Mouse (Mus musculus): Measurements from ENCODE around the gene Mettl16. TPM values are rescaled to one million over a fixed set of nuclear protein-coding genes. Genes with fewer than 3 reads are reported as not detected.

Mettl16 gene
- 10 to 100 TPM; 19.4 to 25.3 (median 24.4) TPM for total RNA-seq (2022)

DNA sequence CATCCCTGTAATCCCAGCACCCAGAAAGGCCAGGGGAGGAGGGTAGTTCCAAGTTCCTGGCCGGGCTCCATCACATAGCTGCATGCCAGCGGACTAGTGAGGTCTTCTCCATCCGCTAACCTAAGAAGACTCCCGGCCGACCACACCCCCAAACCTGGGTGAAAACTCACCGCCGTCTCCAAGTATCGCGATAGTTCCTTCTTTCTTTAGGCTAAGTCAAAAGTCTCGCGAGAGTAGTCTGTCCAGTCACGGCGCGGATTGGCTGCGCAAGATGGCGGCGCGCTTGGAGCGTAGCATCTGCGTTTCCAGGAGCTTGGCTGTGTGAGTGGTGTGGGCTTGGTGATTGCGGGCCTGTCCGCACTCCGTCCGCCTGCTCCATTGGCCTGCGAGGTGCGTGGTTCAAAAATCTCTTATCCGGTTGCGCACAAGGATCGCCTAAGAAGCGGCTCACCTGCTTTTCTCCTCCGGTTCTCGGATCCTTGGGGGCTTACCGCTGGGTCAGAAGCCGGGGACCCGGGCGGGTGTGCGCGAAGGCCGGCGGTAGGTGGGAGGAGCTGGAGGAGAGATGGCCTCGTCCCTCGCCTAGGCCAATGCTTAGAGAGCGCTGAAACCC, at the start of gene Mettl16:
TSS of gene Mettl16 (plus strand) at position 236 of the 613 bp plus-strand sequence.
- DNase-seq (ENCODE audit: low spot score in 2 of 2), result peak; percentile 85 to 93

DNA sequence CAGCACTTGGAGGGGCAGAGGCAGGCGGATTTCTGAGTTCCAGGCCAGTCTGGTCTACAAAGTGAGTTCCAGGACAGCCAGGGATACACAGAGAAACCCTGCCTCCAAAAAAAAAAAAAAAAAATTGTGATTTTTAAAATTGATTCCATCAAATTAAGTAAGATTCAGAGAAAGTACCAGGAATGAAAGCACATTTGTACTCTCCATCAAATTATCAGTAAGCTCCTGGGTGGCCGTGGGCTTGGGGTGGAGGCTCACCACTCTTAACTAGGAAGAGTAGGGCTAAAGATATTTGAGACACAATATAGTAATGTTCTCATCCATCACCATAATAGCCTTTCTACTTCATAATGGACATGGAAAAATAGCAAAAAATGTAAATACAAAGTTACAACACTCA, 49.5 kb upstream of the Mettl16 start:
- DNase-seq (ENCODE audit: low spot score in 2 of 2), result no peak

DNA sequence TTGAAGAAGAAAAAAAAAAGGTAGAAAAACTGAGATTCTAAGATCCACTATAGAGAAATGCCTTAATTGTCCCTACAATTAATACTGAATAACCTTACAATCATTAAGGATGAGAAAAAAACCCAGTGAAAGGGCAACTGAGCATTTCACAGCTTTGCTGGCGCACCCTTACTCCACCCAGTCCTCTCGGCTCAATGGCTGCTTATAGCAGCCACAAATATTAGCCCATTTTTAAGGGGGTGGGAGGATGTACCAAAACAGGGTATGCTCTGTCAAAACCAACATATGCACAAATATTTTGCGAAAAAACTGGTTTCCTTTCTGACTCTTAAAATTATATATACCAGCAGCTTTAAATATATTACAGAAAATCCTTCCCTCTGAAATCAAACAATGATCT, 48.7 kb upstream of the Mettl16 start:
- DNase-seq (ENCODE audit: low spot score in 2 of 2), result no peak

DNA sequence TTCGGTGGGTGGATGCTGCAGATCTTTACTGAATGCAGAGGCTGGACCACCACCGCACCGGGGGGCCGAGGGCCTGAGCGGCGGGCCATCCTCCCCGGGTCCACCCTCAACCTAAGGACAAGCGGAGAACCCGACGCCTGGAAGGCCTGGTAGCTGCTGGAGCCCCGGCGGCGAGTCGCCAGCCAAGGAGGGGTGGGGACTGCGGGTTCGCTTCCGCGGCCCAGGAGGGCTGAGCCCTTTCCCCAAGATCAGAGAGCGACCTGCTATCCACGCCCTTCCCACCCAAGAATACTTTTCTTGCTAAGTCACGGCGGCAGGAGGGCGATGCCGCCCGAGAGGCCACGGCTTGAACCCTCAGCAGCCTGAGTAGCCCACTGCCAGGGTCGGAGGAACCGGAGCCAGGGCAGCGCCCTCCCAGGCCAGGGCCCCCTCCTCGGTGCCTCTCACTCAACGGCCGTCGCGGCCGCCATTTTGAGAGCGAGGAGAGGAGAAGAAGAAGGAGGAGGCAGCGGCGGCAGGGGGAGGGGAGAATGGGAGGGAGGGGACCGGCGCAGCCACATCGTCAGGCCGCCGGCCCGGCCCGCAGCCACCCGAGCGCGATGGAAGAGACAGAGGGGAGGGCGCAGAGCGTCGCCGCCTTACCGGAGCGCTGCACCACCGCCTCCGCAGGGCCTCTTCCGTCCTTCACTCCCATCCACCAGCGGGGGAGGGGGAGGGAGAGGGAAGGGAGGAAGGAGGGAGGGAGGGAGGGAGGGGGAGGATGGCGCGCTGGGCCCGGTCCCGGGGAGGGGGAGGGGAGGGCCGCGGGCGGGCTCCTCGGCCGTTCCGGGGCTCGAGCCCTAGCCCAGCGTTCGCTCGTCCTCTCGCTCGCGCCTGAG, 47.0 kb upstream of the Mettl16 start:
- DNase-seq (ENCODE audit: low spot score in 2 of 2), result peak; percentile 71 to 72

DNA sequence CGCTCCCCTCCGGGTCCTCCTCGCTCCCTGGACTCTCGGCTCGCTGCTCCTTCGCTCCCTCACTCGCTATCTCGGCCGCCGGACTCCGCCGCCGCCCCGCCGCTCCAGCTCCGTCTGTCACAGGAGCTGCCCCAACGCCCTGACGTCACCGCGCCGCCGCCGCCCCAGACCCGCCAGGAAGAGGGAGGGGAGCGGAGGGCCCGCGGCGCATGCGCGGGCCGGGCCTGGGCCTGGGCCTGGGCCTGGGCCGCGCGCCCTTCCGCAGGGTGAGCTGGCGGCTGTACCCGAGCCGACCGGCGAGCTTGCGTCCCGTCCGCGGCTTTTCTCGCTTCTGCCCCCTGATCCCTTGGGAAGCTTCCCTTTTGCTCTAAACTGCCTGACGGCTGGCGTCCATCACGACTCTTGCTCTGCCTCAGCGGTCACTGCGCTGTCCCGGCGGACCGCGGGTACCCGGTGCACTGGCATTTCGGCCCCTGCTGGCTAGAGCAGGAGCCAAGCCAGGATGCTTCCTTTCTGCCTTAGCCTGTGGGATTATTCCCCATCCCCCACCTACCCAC, 46.3 kb upstream of the Mettl16 start, which contains the start of gene Pafah1b1:
TSS of gene Pafah1b1 (minus strand) at position 436 of the 557 bp plus-strand sequence.
- peak; percentile 87 to 93 for DNase-seq (ENCODE audit: low spot score in 2 of 2)

DNA sequence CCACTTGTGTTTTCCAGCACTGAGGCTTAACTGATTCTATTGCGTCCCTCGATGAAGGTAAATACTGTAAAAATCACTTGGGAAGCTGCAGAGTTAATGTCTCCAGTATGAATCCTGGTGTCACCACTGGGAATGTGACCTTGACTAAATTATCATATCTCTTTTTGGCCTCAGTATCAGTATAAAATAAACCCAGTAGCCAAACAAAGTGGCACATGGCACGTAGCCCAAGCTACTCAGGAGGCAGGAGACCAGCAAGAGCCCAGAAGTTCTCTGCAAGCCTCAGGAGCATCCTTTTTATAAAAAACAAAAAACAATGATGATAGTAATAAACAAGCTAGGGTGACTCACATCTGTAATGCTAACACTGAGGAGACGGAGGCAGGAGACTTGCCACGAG, 45.4 kb upstream of the Mettl16 start:
- DNase-seq (ENCODE audit: low spot score in 2 of 2), result no peak

DNA sequence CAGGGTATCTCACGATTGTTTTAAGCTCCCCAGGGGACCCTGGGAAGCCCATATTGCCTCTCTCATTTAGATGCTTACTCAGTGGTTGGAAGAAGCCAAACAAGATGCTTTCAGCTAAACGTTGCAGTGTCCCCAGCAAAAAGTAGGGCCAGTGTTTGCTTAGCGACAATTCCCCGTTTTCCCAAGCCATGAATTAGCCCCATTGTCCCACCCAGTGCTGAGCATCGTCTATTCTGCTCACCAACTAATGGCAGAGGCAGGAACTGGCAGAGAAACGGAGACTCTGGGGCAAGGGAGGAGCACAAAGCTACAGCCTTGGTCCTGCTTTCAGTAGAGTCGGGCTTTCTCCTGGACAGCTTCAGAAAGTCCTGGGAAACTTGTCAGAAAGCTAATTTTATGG, 35.7 kb upstream of the Mettl16 start:
- DNase-seq (ENCODE audit: low spot score in 2 of 2), result peak in 1 of 2 experiments; percentile 28

DNA sequence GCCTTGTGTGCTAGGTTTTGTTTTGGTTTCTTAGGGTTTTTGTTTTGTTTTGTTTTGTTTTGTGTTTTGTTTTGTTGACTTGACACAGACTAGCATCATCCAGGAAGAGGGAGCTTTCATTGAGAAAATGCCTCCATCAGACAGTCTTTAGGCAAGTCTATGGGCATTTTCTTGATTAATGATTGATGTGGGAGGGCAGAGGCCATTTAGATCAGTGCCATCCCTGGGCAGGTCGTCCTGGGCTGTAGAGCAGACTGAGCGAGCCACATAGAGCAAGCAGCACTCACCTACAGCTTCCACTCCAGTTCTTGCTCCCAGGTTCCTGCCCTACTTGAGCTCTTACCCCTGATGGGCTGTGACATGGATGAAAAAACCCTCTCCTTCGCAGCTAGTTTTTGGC, 32.8 kb upstream of the Mettl16 start:
- DNase-seq (ENCODE audit: low spot score in 2 of 2), result no peak

DNA sequence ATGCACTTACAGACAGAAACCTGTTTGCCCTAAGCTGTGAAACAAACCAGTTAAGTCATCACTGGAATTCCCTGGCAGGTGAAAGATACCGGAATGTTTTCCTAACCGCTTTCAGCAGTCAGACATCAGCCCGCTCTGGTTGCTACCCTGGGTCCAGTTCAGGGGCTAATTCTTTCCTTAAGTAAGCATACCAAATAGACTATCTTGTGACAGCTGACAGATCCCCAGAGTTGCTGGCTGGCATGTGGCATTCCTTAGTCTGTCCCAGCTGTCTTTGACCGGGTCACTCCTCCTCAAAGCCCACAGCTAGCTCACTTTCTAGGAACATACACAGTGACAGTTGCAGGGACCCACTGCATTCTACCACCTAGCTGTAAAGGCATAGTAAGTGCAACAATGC, 22.6 kb upstream of the Mettl16 start:
- DNase-seq (ENCODE audit: low spot score in 2 of 2), result no peak

DNA sequence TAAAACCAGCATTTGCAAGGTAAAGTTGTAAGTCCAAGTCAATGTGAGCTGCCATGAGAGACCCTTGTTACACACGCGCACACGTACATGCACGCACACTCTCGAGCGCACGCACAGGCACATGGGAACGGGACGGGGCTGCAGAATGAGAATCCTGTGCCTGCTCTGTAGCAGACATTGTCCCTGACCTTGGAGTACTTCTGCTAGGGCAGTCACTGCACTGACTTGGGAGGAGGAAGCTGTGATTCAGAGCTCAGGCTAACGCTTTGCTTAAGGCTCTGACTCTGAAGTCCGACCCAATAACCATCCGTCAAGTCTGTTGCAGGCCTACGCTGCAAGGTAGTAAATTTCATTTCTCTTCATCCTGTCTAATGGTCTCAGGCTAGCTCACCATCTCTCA, 21.4 kb upstream of the Mettl16 start:
- DNase-seq (ENCODE audit: low spot score in 2 of 2), result no peak

DNA sequence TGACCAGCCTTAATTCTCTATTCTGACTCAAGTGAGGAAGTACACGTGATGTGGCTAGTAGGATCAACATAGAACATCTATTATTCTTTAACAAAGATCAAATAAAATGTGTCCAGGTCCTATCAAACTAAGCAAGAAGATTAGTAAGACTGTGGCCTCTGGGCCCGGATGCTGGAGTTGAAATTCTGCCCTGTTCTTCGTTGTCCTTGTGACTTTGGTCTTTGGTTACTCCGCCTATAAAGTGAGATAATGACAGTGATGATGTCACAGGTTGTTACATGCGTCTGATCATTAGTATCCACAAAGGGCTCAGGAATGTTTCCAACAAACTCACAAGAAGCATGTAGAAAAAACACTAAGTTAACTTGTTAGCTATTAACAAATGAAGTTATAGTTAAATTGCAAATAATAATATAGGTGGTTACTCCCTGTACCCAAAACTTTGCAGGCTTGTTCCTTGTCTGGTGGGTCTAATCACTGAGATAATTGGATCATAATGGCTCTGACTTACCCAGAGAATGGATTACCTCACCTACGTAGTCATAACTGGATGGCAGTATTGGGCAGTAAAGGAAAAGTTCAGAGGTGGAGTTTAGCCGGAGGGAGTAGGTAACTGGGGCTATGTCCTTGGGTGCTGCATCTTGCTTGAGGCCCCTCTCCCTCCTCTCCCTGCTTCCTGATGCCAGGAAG, 19.8 kb upstream of the Mettl16 start:
- no peak for DNase-seq (ENCODE audit: low spot score in 2 of 2)

DNA sequence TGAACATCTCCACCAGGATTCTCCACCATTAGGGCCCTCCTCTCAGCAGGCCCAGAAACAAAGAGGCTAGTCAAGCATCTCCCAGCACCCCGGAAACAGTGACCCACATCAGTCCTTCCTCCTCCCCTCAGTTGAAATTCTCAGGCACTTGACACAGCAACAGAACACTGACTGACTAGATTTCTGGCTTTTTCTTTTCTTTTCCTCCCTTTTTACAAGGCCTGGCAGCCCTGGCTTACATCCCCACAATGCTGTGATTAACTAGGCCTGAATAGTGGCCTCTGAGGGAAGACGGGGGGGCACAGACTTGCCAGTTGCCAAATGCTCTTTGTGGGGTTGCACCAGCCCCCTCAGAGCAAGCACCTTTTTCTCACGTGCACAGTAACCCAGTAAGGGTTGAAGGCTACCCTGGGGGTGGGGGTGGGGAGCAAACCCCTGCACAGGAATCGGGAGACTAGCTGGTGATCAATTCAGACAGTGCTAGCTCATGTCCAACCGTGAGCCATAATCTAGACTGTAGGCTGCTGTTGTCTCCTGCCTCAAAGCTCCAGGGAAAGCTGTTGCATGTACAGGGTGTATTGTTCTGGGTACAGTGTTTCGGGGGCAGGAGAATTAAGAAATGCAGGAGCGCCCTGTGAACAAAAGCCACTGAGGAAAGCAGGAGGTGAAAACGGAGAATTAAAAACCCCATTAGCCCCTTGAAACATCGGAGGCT, 19.1 kb upstream of the Mettl16 start:
- DNase-seq (ENCODE audit: low spot score in 2 of 2), result peak in 1 of 2 experiments; percentile 20

DNA sequence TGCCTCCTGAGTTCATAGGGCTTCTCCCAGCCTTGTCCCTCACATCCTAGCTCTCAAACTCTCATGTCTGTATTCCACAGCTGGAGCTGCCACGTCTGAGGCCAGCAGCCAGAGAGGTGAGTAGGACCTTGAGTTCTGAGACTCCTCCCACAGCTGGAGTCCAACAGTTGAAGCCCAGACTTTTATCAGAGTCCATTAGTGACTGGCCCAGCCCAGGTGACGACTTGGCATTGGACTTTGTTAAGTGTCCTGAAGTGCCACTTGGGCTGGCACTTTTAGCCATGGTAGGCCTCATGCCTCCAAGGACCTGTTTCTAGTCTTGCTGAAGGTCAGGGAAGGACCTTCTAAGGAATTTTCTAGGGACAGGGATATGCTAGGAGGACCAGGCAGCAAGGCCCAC, 14.0 kb upstream of the Mettl16 start:
- no peak for DNase-seq (ENCODE audit: low spot score in 2 of 2)

DNA sequence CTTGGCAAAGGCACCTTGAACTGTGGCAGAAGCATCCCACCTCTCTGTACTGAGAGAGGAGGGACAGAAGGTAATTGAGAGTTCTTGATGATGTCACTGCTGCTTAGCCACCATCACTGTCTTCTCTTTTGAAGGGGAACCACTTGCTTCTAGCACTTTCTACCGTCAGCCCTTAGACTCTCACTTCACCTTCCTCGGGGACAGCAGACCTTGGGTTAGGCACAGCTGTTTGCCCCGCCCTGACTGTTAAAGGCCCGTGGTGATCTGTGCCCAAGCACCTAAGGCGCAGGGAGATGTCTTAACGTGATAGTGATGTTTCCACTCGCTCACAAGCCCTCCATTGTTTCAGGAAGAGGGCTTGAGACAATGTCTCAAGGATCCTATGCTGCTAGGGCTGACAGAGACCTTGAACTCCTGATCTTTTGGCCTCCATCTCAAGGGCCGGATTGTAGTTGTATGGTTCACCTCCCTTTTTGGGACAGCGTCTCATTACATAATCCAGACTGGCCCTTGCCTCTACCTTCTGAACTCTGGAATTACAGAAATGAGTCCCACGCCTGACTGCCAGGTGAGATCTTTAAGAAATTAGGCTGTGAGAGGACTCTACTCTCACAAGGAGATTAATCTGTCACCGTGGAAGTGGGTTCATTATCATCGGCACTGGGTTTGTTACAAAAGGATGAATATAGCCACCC, 9.5 kb upstream of the Mettl16 start:
- DNase-seq (ENCODE audit: low spot score in 2 of 2), result no peak

DNA sequence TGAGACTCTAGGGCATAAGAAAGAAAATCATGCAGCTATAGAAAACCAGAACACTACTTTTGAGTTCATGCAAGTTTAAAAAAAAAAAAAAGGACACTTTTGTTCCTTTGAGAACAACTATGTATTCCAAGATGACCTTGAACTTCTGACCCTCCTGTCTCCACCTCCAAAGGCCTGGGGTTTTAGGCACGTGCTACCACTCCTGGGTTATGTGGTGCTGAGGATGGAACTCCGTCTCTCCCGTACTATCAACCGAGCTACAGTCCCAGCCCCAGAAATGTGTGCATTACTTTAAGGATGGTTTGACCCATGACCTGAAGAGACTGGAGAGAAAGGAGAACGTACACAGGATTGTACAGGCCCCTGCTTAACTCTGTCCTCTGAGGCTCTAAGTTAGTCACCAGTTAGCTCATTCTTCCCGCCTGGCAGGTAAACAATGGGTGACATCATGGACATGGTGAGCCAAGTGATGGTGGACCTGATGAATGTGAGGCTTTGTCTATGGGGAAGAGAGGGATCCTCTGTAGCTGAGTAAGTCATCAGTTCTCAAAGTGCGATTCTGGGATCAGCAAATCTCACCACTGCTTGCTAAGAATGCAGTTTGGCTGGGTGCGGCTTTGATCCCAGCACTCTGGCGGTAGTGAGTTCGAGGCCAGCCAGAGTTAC, 6.5 kb upstream of the Mettl16 start:
- DNase-seq (ENCODE audit: low spot score in 2 of 2), result peak in 1 of 2 experiments; percentile 57

DNA sequence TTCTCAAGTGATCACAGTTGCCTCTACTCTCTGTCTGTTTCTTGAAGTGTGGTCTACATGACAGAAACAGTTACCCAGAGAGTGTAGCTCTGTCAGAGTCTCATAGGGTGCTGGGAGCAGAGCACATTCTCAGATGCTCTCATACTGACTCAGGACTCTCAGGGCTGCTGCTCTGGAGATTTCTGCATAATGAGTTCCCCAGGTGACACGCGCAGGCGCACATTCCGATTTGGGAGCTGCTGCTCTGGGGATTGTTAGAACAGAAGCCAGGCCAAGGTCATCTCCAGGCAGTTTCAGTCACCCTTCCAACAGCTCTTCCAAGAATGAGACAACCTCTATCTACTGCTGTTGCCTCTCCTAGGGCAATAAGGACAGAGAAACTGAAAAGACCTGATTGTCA, 3.2 kb upstream of the Mettl16 start:
- no peak for DNase-seq (ENCODE audit: low spot score in 2 of 2)

DNA sequence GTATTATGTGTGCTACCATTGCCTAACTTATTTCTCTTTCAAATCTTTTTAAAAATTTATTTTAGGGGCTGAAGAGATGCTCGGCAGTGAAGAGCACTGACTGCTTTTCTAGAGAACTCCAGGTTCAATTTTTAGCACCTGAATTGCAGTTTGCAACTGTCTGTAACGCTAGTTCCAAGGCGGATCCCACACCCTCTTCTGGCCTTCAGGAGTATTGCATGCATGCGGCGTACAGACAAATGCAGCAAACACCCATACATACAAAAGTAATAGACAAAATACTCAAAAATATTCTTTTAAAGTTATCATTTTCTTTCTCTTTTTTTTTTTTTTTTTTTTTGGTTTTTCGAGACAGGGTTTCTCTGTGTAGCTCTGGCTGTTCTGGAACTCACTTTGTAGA, 2.6 kb upstream of the Mettl16 start:
- DNase-seq (ENCODE audit: low spot score in 2 of 2), result no peak

DNA sequence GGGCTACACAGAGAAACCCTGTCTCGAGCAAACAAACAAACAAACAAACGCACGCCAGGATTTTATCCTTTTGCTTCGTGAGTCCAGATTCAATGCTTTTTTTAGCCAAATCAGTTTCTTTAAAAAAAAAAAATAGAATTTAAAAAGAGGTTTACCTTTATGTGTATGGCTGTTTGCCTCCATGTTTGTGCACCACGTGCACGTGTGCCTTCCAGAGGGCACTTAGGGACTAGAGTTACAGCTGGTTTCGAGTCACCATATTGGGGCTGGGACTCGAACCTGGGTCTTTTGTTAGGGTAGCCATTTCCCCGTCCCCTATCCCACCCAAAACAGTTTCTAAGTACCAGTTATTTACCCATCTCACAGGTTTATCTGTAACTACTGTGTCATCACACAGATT, 593 bp upstream of the Mettl16 start:
- DNase-seq (ENCODE audit: low spot score in 2 of 2), result no peak

DNA sequence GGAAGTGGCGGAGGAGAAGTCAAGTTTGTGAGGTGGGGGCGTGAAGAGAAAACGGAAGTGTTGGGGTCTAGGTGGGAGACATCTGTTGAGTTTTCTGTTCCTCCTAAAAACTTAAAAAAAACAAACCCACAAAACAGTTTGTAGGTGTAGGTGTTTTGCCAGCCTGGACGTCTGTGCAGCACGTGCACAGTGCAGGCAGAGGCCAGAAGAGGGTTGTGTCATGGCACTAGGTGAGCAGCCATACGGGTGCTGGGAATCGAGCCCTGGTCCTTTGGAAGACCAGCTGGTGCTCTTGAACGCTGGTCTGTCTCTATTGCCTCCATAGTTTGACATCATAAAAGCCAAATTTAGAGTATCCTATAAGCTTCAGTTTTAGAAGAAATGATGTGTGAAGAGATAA, 604 bp downstream of the Mettl16 start:
- no peak for DNase-seq (ENCODE audit: low spot score in 2 of 2)

DNA sequence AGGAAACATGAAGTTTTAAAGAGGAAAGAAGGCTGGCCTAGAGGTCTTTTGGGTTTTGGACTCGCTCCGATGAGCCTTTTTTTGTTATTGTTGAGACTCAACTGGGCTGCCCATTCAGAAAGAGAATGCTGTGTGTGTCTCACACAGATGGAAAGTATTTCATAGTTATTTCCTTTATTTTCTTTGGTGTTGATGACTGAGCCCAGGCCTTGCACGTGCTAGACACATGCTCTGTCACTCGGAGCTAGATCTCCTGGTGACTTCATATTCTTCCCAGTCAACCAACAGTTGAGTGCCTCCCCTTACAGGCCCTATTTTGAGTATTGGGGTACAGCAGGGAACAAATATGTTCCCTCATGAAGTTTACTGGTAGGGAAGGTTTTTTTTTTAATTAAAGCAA, 1.0 kb downstream of the Mettl16 start:
- DNase-seq (ENCODE audit: low spot score in 2 of 2), result no peak
